In the genomic region with DNA sequence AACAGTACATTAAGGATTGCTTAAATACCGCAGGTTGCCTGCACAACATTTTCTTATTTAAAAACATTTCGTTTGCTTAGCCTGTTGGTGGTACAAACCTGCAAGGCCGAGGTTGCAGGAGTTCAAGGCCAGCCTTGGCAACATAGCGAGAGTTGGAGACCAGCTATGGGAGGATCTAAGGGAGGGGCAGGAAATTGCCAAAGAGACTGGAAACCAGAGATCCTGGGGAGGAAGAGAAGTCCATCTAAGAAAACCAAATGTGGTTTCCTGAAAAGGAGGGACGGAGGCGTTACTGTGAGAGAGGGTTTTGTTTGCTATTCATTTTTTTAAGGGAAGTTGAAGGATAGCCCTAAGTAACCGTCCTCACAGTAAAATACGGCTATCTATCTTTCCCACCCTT, we compare ENCODE assay signal across 9 mouse cellular contexts. TPM values are rescaled to one million over a fixed set of nuclear protein-coding genes. Genes with fewer than 3 reads are reported as not detected.
DNase-seq lines count a peak whose midpoint lies in the region; ATAC-seq and TF ChIP-seq lines count a peak whose summit lies in the region.
"Had no signal": no experiment of that assay in that cellular context is flagged by ENCODE, and none has a peak within 500 bp of the region (broad histone marks: within the 10 kb centered on the region; RNA-seq: fewer than 3 reads in every experiment).

No protein-coding gene starts in this region.

- H3K4me1 ChIP-seq in embryonic fibroblast, embryonic 13.5 days (ENCODE audit: control insufficient read depth, insufficient read depth, low read length), result no peaks in the 10 kb centered on the region; the same call in 1 of the 2 replicates
- H3K4me1 ChIP-seq in hindbrain, embryonic 10.5 days (replicated peaks), result peaks cover 28% of the 10 kb centered on the region
- peaks cover 40% of the 10 kb centered on the region for H3K4me1 ChIP-seq in liver, postnatal 0 days (ENCODE audit: insufficient read depth)
- peaks cover 10% of the 10 kb centered on the region; the same call in 1 of the 2 replicates for H3K4me1 ChIP-seq in neural tube, embryonic 14.5 days (ENCODE audit: control insufficient read depth, insufficient read depth, low read length)

- no peak overlapping the region for H3K27ac ChIP-seq in embryonic fibroblast, embryonic 13.5 days (ENCODE audit: insufficient read depth, low read length)
- H3K27ac ChIP-seq in hindbrain, embryonic 10.5 days, result peak overlapping the region; percentile 99
- H3K27ac ChIP-seq in liver, postnatal 0 days (ENCODE audit: low read depth), result peak overlapping the region; percentile 98
- peak overlapping the region; percentile 91; the same call in 1 of the 2 replicates for H3K27ac ChIP-seq in neural tube, embryonic 14.5 days (ENCODE audit: low read depth, low read length)

- intact Hi-C loops in left cerebral cortex, postnatal 10 days (cut with DNase I), result no loop called here
- intact Hi-C loops in left cerebral cortex, postnatal 36 days (cut with DNase I), result no loop called here

- no peak for ATAC-seq in liver, postnatal 0 days
- no peak for ATAC-seq in neural tube, embryonic 14.5 days (ENCODE audit: low read depth)
- ATAC-seq: Patski had no signal

- peak overlapping the region; percentile 96 for H3K4me2 ChIP-seq in liver, postnatal 0 days (ENCODE audit: low read depth, low read length)
- H3K4me2 ChIP-seq in neural tube, embryonic 14.5 days (ENCODE audit: low read depth, low read length), result peak overlapping the region; percentile 93

- no peaks in the 10 kb centered on the region for H3K27me3 ChIP-seq in hindbrain, embryonic 10.5 days (ENCODE audit: insufficient read depth, poor library complexity, severe bottlenecking)
- no peaks in the 10 kb centered on the region for H3K27me3 ChIP-seq in liver, postnatal 0 days (ENCODE audit: insufficient read depth, low read length)
- no peaks in the 10 kb centered on the region for H3K27me3 ChIP-seq in neural tube, embryonic 14.5 days (ENCODE audit: control insufficient read depth, insufficient read depth, low read length)
- H3K27me3 ChIP-seq: Patski had no signal

- peak; percentile 17 to 35 for DNase-seq in left cerebral cortex, postnatal 10 days (ENCODE audit: extremely low spot score in 1 of 2, low spot score in 2 of 2)
- no peak for DNase-seq in left cerebral cortex, postnatal 36 days (ENCODE audit: low spot score in 2 of 2)
- no peak for DNase-seq in hindbrain, embryonic 10.5 days (ENCODE audit: low spot score)
- peak; percentile 52 for DNase-seq in liver, postnatal 0 days
- DNase-seq in cerebellum, postnatal 14 days, result no peak
- no peak for DNase-seq in T-cell, adult 2 months (ENCODE audit: low spot score)

- no peak for TF ChIP-seq EP300 in liver, postnatal 0 days (IDR thresholded peaks at IDR 0.05; ENCODE audit: low read depth)

- H3K36me3 ChIP-seq in hindbrain, embryonic 10.5 days, result peaks cover 12% of the 10 kb centered on the region
- peaks cover 8% of the 10 kb centered on the region; the same call in 1 of the 2 replicates for H3K36me3 ChIP-seq in liver, postnatal 0 days (replicated peaks; ENCODE audit: insufficient read depth, low read length)
- H3K36me3 ChIP-seq in neural tube, embryonic 14.5 days (ENCODE audit: control insufficient read depth, insufficient read depth, low read length), result no peaks in the 10 kb centered on the region

- peak overlapping the region; percentile 79 for H3K9ac ChIP-seq in liver, postnatal 0 days (replicated peaks)
- H3K9ac ChIP-seq in neural tube, embryonic 14.5 days (replicated peaks; ENCODE audit: low read depth, low read length), result peak overlapping the region; percentile 96

- no peak for TF ChIP-seq CTCF in embryonic fibroblast, embryonic 13.5 days (IDR thresholded peaks at IDR 0.05; ENCODE audit: borderline replicate concordance, insufficient read depth, low read length)
- TF ChIP-seq CTCF in liver, postnatal 0 days (IDR thresholded peaks at IDR 0.05; ENCODE audit: low read depth), result no peak

- TF ChIP-seq POLR2A in embryonic fibroblast, embryonic 13.5 days (IDR thresholded peaks at IDR 0.05; ENCODE audit: low read depth, low read length), result no peak

- no peaks in the 10 kb centered on the region; the same call in 1 of the 2 replicates for H3K9me3 ChIP-seq in hindbrain, embryonic 10.5 days
- no peaks in the 10 kb centered on the region for H3K9me3 ChIP-seq in liver, postnatal 0 days (ENCODE audit: low read length)
- H3K9me3 ChIP-seq in neural tube, embryonic 14.5 days (ENCODE audit: control insufficient read depth, low read length), result no peaks in the 10 kb centered on the region

- WGBS in hindbrain, embryonic 10.5 days, result 61% methylated on average over 8 of the region's 8 CpGs
- 16% methylated on average over 8 of the region's 8 CpGs for WGBS in liver, postnatal 0 days (ENCODE audit: insufficient replicate concordance)
- 63% methylated on average over 8 of the region's 8 CpGs for WGBS in neural tube, embryonic 14.5 days

- peak overlapping the region; percentile 22; the same call in 1 of the 2 replicates for H3K4me3 ChIP-seq in embryonic fibroblast, embryonic 13.5 days (ENCODE audit: insufficient read depth, low read length)
- peak overlapping the region; percentile 88 for H3K4me3 ChIP-seq in hindbrain, embryonic 10.5 days
- H3K4me3 ChIP-seq in liver, postnatal 0 days (ENCODE audit: low read depth, low read length), result peak overlapping the region; percentile 65
- peak overlapping the region; percentile 70 for H3K4me3 ChIP-seq in neural tube, embryonic 14.5 days (ENCODE audit: low read depth, low read length)

RNA-seq across cellular contexts. Expression of a gene that starts 1.3 kb away (rescaled TPM):
- total RNA-seq in left cerebral cortex, postnatal 10 days (2021), result 1 to 10 TPM; 4.4 to 5.4 TPM
- 1 to 10 TPM; 3.0 to 4.2 TPM for total RNA-seq in left cerebral cortex, postnatal 36 days (2021)
- 0.55 and 0.81 TPM in 2 replicates for polyA plus RNA-seq in embryonic fibroblast, embryonic 13.5 days (2011; ENCODE audit: insufficient read length, low read depth, missing spikeins)
- polyA plus RNA-seq in hindbrain, embryonic 10.5 days (2016; fragmentation: Nextera tagmentation; extraction: Ambion mirVana), result 0.81 and 0.96 TPM in 2 replicates
- polyA plus RNA-seq in liver, postnatal 0 days (2015; fragmentation: Nextera tagmentation; extraction: Ambion mirVana), result 0.89 and 1.2 TPM in 2 replicates
- 1.5 and 1.8 TPM in 2 replicates for polyA plus RNA-seq in neural tube, embryonic 14.5 days (2014; fragmentation: Nextera tagmentation; extraction: Ambion mirVana)

Comparison
In these comparisons a context has a peak if more than half of its experiments do, and no peak if none do; other contexts are left out.
1. DNase-seq: peak in left cerebral cortex, postnatal 10 days (2 of 2) and liver, postnatal 0 days (single experiment); none in left cerebral cortex, postnatal 36 days (0 of 2), hindbrain, embryonic 10.5 days (single experiment), cerebellum, postnatal 14 days (0 of 2) and T-cell, adult 2 months (single experiment).
2. H3K4me3 ChIP-seq: peak in every context shown above with its lines; median percentile 88 in hindbrain, embryonic 10.5 days; 70 in neural tube, embryonic 14.5 days; 65 in liver, postnatal 0 days; 22 in embryonic fibroblast, embryonic 13.5 days.